Mouse (Mus musculus) MEL (cell line): Measurements from ENCODE around the gene Slc25a17. TPM values are rescaled to one million over a fixed set of nuclear protein-coding genes. Genes with fewer than 3 reads are reported as not detected.

Experiments used
- DNase-seq: peaks from one replicate; pipeline ENCODE4 v3.0.0; 2011; ENCODE audit warnings: low read depth, low spot score
- H3K27ac ChIP-seq: 2 replicates; pipeline ENCODE4 v1.5.1; 2012; ENCODE audit warnings: low read depth, mild to moderate bottlenecking, control low read depth, low read length, moderate library complexity; ENCODE audit not compliant: control insufficient read depth
- H3K27me3 ChIP-seq, 2 experiments: fragments of 150-350 bp in 1 of 2; sonication (generic) in 1 of 2; 2 replicates each; pipeline ENCODE4 v1.6.1; 2012; ENCODE audit warnings: low read length in 2 of 2, mild to moderate bottlenecking in 2 of 2, improper control_type of control experiment in 1 of 2, moderate library complexity in 1 of 2; ENCODE audit not compliant: insufficient read depth in 2 of 2, control insufficient read depth in 1 of 2
- H3K36me3 ChIP-seq, 2 experiments: 2 replicates each; pipeline ENCODE4 v1.6.1; 2012 to 2014; ENCODE audit warnings: low read length in 2 of 2, improper control_type of control experiment in 1 of 2, inconsistent platforms in 1 of 2, mild to moderate bottlenecking in 1 of 2; ENCODE audit not compliant: insufficient read depth in 2 of 2, control insufficient read depth in 1 of 2
- H3K4me1 ChIP-seq, 2 experiments: fragments of 150-350 bp in 1 of 2; sonication (generic) in 1 of 2; 2 replicates each; pipeline ENCODE4 v1.6.1; 2012; ENCODE audit warnings: low read length in 2 of 2, improper control_type of control experiment in 1 of 2, mild to moderate bottlenecking in 1 of 2; ENCODE audit not compliant: insufficient read depth in 2 of 2, control insufficient read depth in 1 of 2
- H3K4me3 ChIP-seq, 2 experiments: fragments of 150-350 bp in 1 of 2; sonication (generic) in 1 of 2; 2 replicates each; pipeline ENCODE4 v1.5.1; 2012; ENCODE audit warnings: low read depth in 2 of 2, low read length in 2 of 2, mild to moderate bottlenecking in 2 of 2, moderate library complexity in 2 of 2, control low read depth in 1 of 2, improper control_type of control experiment in 1 of 2; ENCODE audit not compliant: control insufficient read depth in 1 of 2, insufficient read depth in 1 of 2
- H3K79me2 ChIP-seq: 2 replicates; pipeline ENCODE4 v1.6.1; 2012; ENCODE audit warnings: mild to moderate bottlenecking, low read length, moderate library complexity; ENCODE audit not compliant: control insufficient read depth, poor library complexity, insufficient read depth
- H3K9ac ChIP-seq: 2 replicates; pipeline ENCODE4 v1.6.1; 2012; ENCODE audit warnings: low read depth, mild to moderate bottlenecking, control low read depth, low read length, moderate library complexity; ENCODE audit not compliant: control insufficient read depth, poor library complexity, severe bottlenecking
- H3K9me3 ChIP-seq: fragments of 150-350 bp; sonication (generic); replicated peaks from 2 replicates; pipeline ENCODE4 v1.6.1; 2012; ENCODE audit warnings: mild to moderate bottlenecking, low read length, improper control_type of control experiment, moderate library complexity; ENCODE audit not compliant: insufficient read depth
- CHD1 ChIP-seq: IDR thresholded peaks from 2 replicates; pipeline ENCODE4 v1.6.1; 2012; ENCODE audit warnings: low read depth, mild to moderate bottlenecking, inconsistent platforms, low read length, improper control_type of control experiment
- CHD2 ChIP-seq: IDR thresholded peaks from 2 replicates; pipeline ENCODE4 v1.6.1; 2011; ENCODE audit warnings: low read length, improper control_type of control experiment
- CTCF ChIP-seq, 3 experiments: IDR thresholded peaks in 2 of 3; conservative IDR thresholded peaks in 1 of 3; 2 replicates each; pipeline ENCODE4 v1.5.1; 2011 to 2012; ENCODE audit warnings: low read length in 3 of 3, low read depth in 2 of 3, mild to moderate bottlenecking in 2 of 3, improper control_type of control experiment in 1 of 3, inconsistent platforms in 1 of 3, mixed read lengths in 1 of 3, moderate library complexity in 1 of 3; ENCODE audit not compliant: control insufficient read depth in 1 of 3, insufficient read depth in 1 of 3, poor library complexity in 1 of 3, severe bottlenecking in 1 of 3
- E2F4 ChIP-seq: IDR thresholded peaks from 2 replicates; pipeline ENCODE4 v1.6.1; 2011; ENCODE audit warnings: low read depth, low read length, improper control_type of control experiment, borderline replicate concordance
- ELF1 ChIP-seq: IDR thresholded peaks from 2 replicates; pipeline ENCODE4 v1.6.1; 2014; ENCODE audit warnings: low read depth, mild to moderate bottlenecking, inconsistent platforms, low read length, improper control_type of control experiment, moderate library complexity
- EP300 ChIP-seq, 2 experiments: IDR thresholded peaks; 2 replicates each; pipeline ENCODE4 v1.6.1; 2011; ENCODE audit warnings: improper control_type of control experiment in 2 of 2, low read length in 2 of 2, low read depth in 1 of 2, mild to moderate bottlenecking in 1 of 2
- ETS1 ChIP-seq: IDR thresholded peaks from 2 replicates; pipeline ENCODE4 v1.6.1; 2012; ENCODE audit warnings: low read depth, mild to moderate bottlenecking, inconsistent platforms, low read length, improper control_type of control experiment, moderate library complexity
- GABPA ChIP-seq: IDR thresholded peaks from 2 replicates; pipeline ENCODE4 v1.6.1; 2012; ENCODE audit warnings: low read depth, mild to moderate bottlenecking, inconsistent platforms, low read length, improper control_type of control experiment, moderate library complexity
- GATA1 ChIP-seq: IDR thresholded peaks from 2 replicates; pipeline ENCODE4 v1.6.1; 2011; ENCODE audit warnings: low read depth, low read length, improper control_type of control experiment
- HCFC1 ChIP-seq: IDR thresholded peaks from 2 replicates; pipeline ENCODE4 v1.6.1; 2012; ENCODE audit warnings: low read depth, mild to moderate bottlenecking, inconsistent platforms, low read length, improper control_type of control experiment, moderate library complexity
- JUND ChIP-seq: IDR thresholded peaks from 2 replicates; pipeline ENCODE4 v1.6.1; 2011; ENCODE audit warnings: low read depth, mild to moderate bottlenecking, improper control_type of control experiment, low read length
- KAT2A ChIP-seq: conservative IDR thresholded peaks from 2 replicates; pipeline ENCODE4 v1.6.1; 2012; ENCODE audit warnings: low read depth, low read length, improper control_type of control experiment, inconsistent platforms
- MAFK ChIP-seq: IDR thresholded peaks from 2 replicates; pipeline ENCODE4 v1.6.1; 2011; ENCODE audit warnings: low read depth, mild to moderate bottlenecking, low read length, improper control_type of control experiment, borderline replicate concordance
- MAX ChIP-seq: IDR thresholded peaks from 2 replicates; pipeline ENCODE4 v1.6.1; 2011; ENCODE audit warnings: low read length, improper control_type of control experiment
- MAZ ChIP-seq: IDR thresholded peaks from 2 replicates; pipeline ENCODE4 v1.6.1; 2012; ENCODE audit warnings: low read depth, mild to moderate bottlenecking, inconsistent platforms, low read length, improper control_type of control experiment
- MEF2A ChIP-seq: IDR thresholded peaks from 2 replicates; pipeline ENCODE4 v1.6.1; 2014; ENCODE audit warnings: low read depth, mild to moderate bottlenecking, inconsistent platforms, low read length, improper control_type of control experiment; ENCODE audit not compliant: poor library complexity, insufficient replicate concordance, severe bottlenecking; ENCODE audit errors: extremely low read depth
- MXI1 ChIP-seq: IDR thresholded peaks from 2 replicates; pipeline ENCODE4 v1.6.1; 2011; ENCODE audit warnings: mild to moderate bottlenecking, low read depth, low read length, improper control_type of control experiment
- MYB ChIP-seq: IDR thresholded peaks from 2 replicates; pipeline ENCODE4 v1.6.1; 2011; ENCODE audit warnings: mild to moderate bottlenecking, low read depth, low read length, improper control_type of control experiment
- MYC ChIP-seq: IDR thresholded peaks from 2 replicates; pipeline ENCODE4 v1.6.1; 2011; ENCODE audit warnings: low read depth, mild to moderate bottlenecking, low read length, improper control_type of control experiment, moderate library complexity
- NELFE ChIP-seq: IDR thresholded peaks from 2 replicates; pipeline ENCODE4 v1.6.1; 2011; ENCODE audit warnings: low read depth, low read length, improper control_type of control experiment
- NRF1 ChIP-seq: IDR thresholded peaks from 2 replicates; pipeline ENCODE4 v1.6.1; 2014; ENCODE audit warnings: low read depth, mild to moderate bottlenecking, inconsistent platforms, low read length, improper control_type of control experiment, moderate library complexity; ENCODE audit not compliant: poor library complexity, insufficient read depth, severe bottlenecking
- POLR2A ChIP-seq, 2 experiments: IDR thresholded peaks; 2 replicates each; pipeline ENCODE4 v1.6.1; 2011 to 2012; ENCODE audit warnings: low read length in 2 of 2, mild to moderate bottlenecking in 2 of 2, control low read depth in 1 of 2, improper control_type of control experiment in 1 of 2, low read depth in 1 of 2, moderate library complexity in 1 of 2; ENCODE audit not compliant: control insufficient read depth in 1 of 2, insufficient read depth in 1 of 2, poor library complexity in 1 of 2
- POLR2AphosphoS5 ChIP-seq: IDR thresholded peaks from 2 replicates; pipeline ENCODE4 v1.6.1; 2012; ENCODE audit warnings: low read depth, borderline replicate concordance, mild to moderate bottlenecking, inconsistent platforms, low read length, moderate library complexity, mixed read lengths
- RCOR1 ChIP-seq: IDR thresholded peaks from 2 replicates; pipeline ENCODE4 v1.6.1; 2012; ENCODE audit warnings: low read depth, mild to moderate bottlenecking, inconsistent platforms, low read length, improper control_type of control experiment
- SIN3A ChIP-seq: IDR thresholded peaks from 2 replicates; pipeline ENCODE4 v1.6.1; 2012; ENCODE audit warnings: low read length, improper control_type of control experiment, inconsistent platforms
- SMC3 ChIP-seq: IDR thresholded peaks from 2 replicates; pipeline ENCODE4 v1.6.1; 2011; ENCODE audit warnings: low read depth, low read length, improper control_type of control experiment
- TAL1 ChIP-seq: IDR thresholded peaks from 2 replicates; pipeline ENCODE4 v1.6.1; 2012; ENCODE audit warnings: mild to moderate bottlenecking, inconsistent platforms, low read length, moderate library complexity, mixed read lengths
- TBP ChIP-seq: IDR thresholded peaks from 2 replicates; pipeline ENCODE4 v1.8.0; 2011; ENCODE audit warnings: low read depth, low read length, improper control_type of control experiment
- TCF12 ChIP-seq: IDR thresholded peaks from 2 replicates; pipeline ENCODE4 v1.6.1; 2014; ENCODE audit warnings: low read depth, mild to moderate bottlenecking, inconsistent platforms, low read length, improper control_type of control experiment, moderate library complexity
- UBTF ChIP-seq: IDR thresholded peaks from 2 replicates; pipeline ENCODE4 v1.6.1; 2012; ENCODE audit warnings: low read depth, mild to moderate bottlenecking, inconsistent platforms, low read length, improper control_type of control experiment, moderate library complexity, borderline replicate concordance; ENCODE audit not compliant: insufficient read depth
- USF1 ChIP-seq: IDR thresholded peaks from 2 replicates; pipeline ENCODE4 v1.6.1; 2014; ENCODE audit warnings: low read depth, mild to moderate bottlenecking, inconsistent platforms, low read length, improper control_type of control experiment, moderate library complexity
- USF2 ChIP-seq, 2 experiments: IDR thresholded peaks; 2 replicates each; pipeline ENCODE4 v1.6.1; 2011 to 2012; ENCODE audit warnings: improper control_type of control experiment in 2 of 2, low read length in 2 of 2, borderline replicate concordance in 1 of 2, inconsistent platforms in 1 of 2, low read depth in 1 of 2, mild to moderate bottlenecking in 1 of 2; ENCODE audit not compliant: insufficient read depth in 1 of 2
- ZC3H11A ChIP-seq: IDR thresholded peaks from 2 replicates; pipeline ENCODE4 v1.6.1; 2012; ENCODE audit warnings: low read depth, mild to moderate bottlenecking, inconsistent platforms, low read length, improper control_type of control experiment
- ZKSCAN1 ChIP-seq: IDR thresholded peaks from 2 replicates; pipeline ENCODE4 v1.6.1; 2012; ENCODE audit warnings: low read depth, mild to moderate bottlenecking, inconsistent platforms, low read length, improper control_type of control experiment, moderate library complexity
- ZMIZ1 ChIP-seq: IDR thresholded peaks from 2 replicates; pipeline ENCODE4 v1.6.1; 2012; ENCODE audit warnings: low read depth, mild to moderate bottlenecking, inconsistent platforms, low read length, improper control_type of control experiment, moderate library complexity
- ZNF384 ChIP-seq: IDR thresholded peaks from 2 replicates; pipeline ENCODE4 v1.6.1; 2012; ENCODE audit warnings: low read depth, mild to moderate bottlenecking, inconsistent platforms, low read length, improper control_type of control experiment
- polyA plus RNA-seq, 2 experiments: library from polyadenylated mRNA; stranded (reverse) in 1 of 2; unstranded in 1 of 2; fragments of >175 nt in 1 of 2; fragments of >200 nt in 1 of 2; gene quantifications; 2 replicates each; pipeline versions ENCODE4 v1.2.1 to v1.2.4; 2012; ENCODE audit warnings: low replicate concordance in 2 of 2, low read depth in 1 of 2; ENCODE audit not compliant: insufficient read length in 2 of 2, insufficient read depth in 1 of 2, missing spikeins in 1 of 2
- total RNA-seq: library from RNA; depleted of rRNA; stranded (reverse); fragments of 300-350 nt; gene quantifications from 2 replicates; pipeline ENCODE4 v1.2.3, GENCODE M21; 2012; rRNA removed

Gene Slc25a17
- total RNA-seq (39.8 and 40.6 TPM in 2 replicates), polyA plus RNA-seq (10 to 100 TPM in 1 of 2 experiments, not detected in 1; 64.1 TPM)

DNA sequence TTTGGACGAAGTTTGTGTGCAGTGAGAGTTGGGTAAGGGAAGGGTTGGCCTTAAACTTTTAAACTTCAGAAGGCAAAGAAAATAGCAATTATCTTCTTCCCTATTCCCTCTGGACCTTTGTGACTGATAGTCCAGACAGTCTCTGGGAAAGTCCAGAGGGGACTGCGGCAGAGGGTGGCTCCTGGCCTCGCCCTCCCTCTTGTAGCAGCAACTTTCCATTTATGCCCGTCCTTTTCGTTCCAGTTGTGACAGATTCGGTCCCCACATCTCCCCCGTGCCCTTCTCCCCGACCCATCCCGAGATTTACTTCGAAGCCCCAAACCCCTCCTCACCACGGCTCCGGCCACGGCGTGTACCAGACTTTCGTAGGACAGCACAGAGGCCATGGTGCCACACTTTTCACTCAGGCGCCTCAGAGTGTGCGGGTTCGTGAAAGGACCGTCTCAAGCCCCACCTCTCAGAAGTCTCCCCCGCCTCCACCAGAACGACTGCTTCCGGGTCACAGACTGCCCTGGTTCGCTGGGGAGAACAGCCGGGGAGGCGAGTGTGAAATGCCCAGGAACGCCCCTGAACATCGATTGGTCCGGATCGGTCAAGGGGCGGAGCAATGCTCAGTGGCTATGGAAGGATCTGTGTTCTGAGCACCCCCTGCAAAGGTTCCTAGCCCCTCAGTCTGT is at the start of gene Slc25a17:
TSS of gene Slc25a17 (minus strand) at position 468 of the 677 bp plus-strand sequence.
- peaks cover 13 to 22% of the 10 kb centered on the region in 2 experiments for H3K36me3 ChIP-seq
- no peaks in the 10 kb centered on the region for H3K27me3 ChIP-seq
- peaks cover 5 to 8% of the 10 kb centered on the region in 2 experiments for H3K4me1 ChIP-seq
- H3K27ac ChIP-seq, result peak within 1 kb of the TSS; percentile 48
- H3K9ac ChIP-seq, result peak within 1 kb of the TSS; percentile 79
- DNase-seq, result peak; percentile 97
- H3K9me3 ChIP-seq, result no peaks in the 10 kb centered on the region
- peaks cover 8% of the 10 kb centered on the region for H3K79me2 ChIP-seq
- peak within 1 kb of the TSS; percentile 80 to 93 for H3K4me3 ChIP-seq
- TF ChIP-seq NELFE (peak; percentile 88), E2F4 (no peak), ELF1 (peak; percentile 74), RCOR1 (no peak), CHD2 (peak; percentile 73), USF1 (no peak; the same call in 1 of the 2 replicates), MYC (peak; percentile 50), TCF12 (peak; percentile 37; the same call in 1 of the 2 replicates), MYB (no peak), ETS1 (no peak), MAX (no peak), SMC3 (no peak), ZMIZ1 (peak; percentile 49; the same call in 1 of the 2 replicates), UBTF (no peak), HCFC1 (peak; percentile 86), EP300 (IDR thresholded peaks at IDR 0.05; ENCODE audit: low read depth in 1 of 2, low read length in 2 of 2) (no peak), MAZ (peak; percentile 89), CHD1 (no peak), JUND (no peak), USF2 (IDR thresholded peaks at IDR 0.05; ENCODE audit: borderline replicate concordance in 1 of 2, insufficient read depth in 1 of 2, low read depth in 1 of 2, low read length in 2 of 2) (no peak), TAL1 (no peak), ZNF384 (no peak), MAFK (no peak), TBP (peak; percentile 73), GATA1 (no peak), MXI1 (peak; percentile 79; the same call in 1 of the 2 replicates), ZC3H11A (no peak), MEF2A (no peak), NRF1 (peak; percentile 42; the same call in 1 of the 2 replicates), KAT2A (peak; percentile 64), SIN3A (peak; percentile 77), CTCF (IDR thresholded peaks at IDR 0.05 in 2 of 3, conservative IDR thresholded peaks at IDR 0.05 in 1 of 3; ENCODE audit: control insufficient read depth in 1 of 3, insufficient read depth in 1 of 3, low read depth in 2 of 3, low read length in 3 of 3, poor library complexity in 1 of 3, severe bottlenecking in 1 of 3) (no peak), GABPA (no peak), POLR2AphosphoS5 (no peak), ZKSCAN1 (no peak), POLR2A (IDR thresholded peaks at IDR 0.05; ENCODE audit: control insufficient read depth in 1 of 2, insufficient read depth in 1 of 2, low read depth in 1 of 2, low read length in 2 of 2, poor library complexity in 1 of 2) (peak; percentile 75 to 88; a peak in 3 of 4 replicates)
